Mouse (Mus musculus) adrenal gland, postnatal 36 days (tissue): Measurements from ENCODE around the gene Smad3. TPM values are rescaled to one million over a fixed set of nuclear protein-coding genes. Genes with fewer than 3 reads are reported as not detected.
A peak's percentile ranks its signal among the peaks of the same experiment; 100 is the strongest.

Experiments used
- DNase-seq, 2 experiments: peaks; one replicate each; pipeline ENCODE4 v3.0.0; 2021; ENCODE audit warnings: mixed read lengths in 1 of 2
- total RNA-seq, 2 experiments: library from RNA; stranded (reverse); gene quantifications; 2 replicates each; pipeline ENCODE4 v1.2.3; 2021

The Smad3 gene
- total RNA-seq, 2 experiments from 2014 or later: 28.6 to 48.3 TPM

- peak; percentile 46 to 70 for DNase-seq
Measured at GRCm38 (mm10) chr9:63664792-63665646, 92.8 kb downstream of the Smad3 start.

GRCm38 (mm10) chr9:63664300-63664745 is 93.5 kb downstream of the Smad3 start:
- peak; percentile 65 to 75 for DNase-seq

- no peak for DNase-seq
Measured at GRCm38 (mm10) chr9:63663222-63663621, 94.6 kb downstream of the Smad3 start.

DNA sequence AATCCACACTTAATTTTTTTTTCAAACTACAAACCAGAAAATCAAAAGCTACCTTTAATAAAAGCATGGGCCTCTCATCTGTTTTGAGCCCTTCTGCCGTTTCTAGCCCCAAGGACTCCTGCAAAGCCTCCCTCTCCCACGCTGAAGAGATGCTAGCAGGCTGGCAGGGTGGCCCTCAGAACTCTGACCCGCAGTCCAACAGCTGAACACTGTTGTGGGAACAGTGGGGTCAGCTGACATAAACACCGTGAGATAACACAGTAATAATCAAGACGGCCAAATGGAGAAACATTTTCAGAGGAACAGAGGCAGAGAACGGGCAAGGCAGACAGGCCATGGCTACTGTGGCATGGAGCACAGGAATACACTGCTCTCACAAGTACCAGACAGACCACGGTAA is 95.0 kb downstream of the Smad3 start:
- no peak for DNase-seq

GRCm38 (mm10) chr9:63660691-63661090 is 97.1 kb downstream of the Smad3 start:
- no peak for DNase-seq

DNA sequence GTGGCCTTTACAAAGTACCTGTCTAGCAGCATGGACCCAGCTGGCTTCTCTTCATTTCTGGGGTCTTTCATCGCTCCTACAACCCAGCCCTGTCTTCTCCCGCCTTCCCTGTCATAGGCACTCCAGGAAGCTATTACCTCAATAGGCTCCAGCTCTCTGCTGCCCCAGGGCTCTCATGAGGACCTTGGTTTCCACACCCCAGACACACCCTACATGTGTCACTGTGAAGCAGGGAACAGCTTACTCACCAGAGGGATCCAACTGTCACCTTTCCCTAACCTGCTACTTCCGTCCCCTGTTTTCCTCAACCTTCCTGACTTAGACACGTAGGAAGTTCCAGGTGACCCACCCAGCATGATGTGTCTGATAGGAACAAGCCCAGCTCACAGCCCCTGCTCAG is 97.7 kb downstream of the Smad3 start:
- DNase-seq: no peak

DNA sequence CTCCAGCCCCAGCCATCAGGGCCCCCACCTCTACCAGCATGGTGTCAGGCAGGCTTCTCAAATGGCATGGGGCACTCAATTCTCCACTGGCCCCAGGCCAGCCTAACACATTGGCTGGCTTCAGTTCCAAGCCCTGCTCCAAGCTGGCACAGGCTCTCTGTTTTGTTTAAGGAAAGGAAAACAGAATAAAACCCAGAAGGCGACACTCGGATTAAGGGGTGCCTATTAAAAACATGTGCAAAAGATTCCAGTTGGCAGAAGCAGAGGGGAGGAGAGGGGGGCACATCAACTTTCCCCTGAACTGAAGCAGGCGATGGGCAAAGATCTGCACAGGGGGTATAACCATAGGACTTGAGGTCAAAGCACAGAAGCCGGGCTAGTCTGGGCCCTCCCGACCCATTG is 98.8 kb downstream of the Smad3 start:
- peak in 1 of 2 experiments; percentile 42 for DNase-seq

DNA sequence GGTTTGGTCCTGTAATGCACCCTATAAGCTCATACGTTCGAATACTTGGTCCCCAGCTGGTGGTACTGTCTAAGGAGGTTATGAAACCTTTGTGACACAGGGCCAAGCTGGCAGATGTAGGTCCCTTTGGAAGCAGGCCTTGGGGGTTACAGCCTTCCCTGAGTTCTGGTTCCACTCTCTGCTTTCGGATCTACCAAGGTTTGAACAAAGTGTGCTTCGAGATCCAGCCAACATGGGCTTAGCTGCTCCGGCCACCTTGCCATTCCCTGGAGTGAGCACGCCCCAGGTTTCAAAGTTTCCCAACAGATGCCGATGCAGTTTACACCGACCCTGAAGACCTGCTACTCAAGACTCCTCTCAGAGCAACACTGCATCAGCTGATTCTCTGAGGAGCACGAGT is 99.4 kb downstream of the Smad3 start:
- DNase-seq: no peak

- DNase-seq: peak; percentile 40 to 57
Measured at GRCm38 (mm10) chr9:63657167-63657566, 100.6 kb downstream of the Smad3 start.

GRCm38 (mm10) chr9:63655092-63655491 is 102.7 kb downstream of the Smad3 start:
- DNase-seq: no peak

DNA sequence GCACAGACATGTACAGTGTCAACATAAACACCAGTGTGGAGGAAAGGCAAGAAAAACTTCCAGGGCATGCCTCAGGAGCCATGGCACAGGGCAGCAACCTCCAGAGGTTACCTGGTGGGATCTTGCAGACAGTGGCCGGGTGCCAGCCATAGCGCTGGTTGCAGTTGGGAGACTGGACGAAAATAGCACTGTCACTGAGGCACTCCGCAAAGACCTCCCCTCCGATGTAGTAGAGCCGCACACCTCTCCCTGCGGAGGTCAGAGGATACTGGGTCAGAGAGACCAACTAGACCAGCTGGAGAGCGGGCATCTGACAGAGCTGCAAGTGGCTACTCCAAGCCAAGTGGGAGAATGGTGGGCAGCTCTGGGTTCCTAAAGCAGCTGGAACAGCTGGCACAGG is 103.2 kb downstream of the Smad3 start:
- no peak for DNase-seq

GRCm38 (mm10) chr9:63653666-63654065 is 104.1 kb downstream of the Smad3 start:
- DNase-seq: no peak

GRCm38 (mm10) chr9:63651594-63651993 is 106.2 kb downstream of the Smad3 start:
- no peak for DNase-seq

- DNase-seq: no peak
Measured at GRCm38 (mm10) chr9:63650905-63651304, 106.9 kb downstream of the Smad3 start.

DNA sequence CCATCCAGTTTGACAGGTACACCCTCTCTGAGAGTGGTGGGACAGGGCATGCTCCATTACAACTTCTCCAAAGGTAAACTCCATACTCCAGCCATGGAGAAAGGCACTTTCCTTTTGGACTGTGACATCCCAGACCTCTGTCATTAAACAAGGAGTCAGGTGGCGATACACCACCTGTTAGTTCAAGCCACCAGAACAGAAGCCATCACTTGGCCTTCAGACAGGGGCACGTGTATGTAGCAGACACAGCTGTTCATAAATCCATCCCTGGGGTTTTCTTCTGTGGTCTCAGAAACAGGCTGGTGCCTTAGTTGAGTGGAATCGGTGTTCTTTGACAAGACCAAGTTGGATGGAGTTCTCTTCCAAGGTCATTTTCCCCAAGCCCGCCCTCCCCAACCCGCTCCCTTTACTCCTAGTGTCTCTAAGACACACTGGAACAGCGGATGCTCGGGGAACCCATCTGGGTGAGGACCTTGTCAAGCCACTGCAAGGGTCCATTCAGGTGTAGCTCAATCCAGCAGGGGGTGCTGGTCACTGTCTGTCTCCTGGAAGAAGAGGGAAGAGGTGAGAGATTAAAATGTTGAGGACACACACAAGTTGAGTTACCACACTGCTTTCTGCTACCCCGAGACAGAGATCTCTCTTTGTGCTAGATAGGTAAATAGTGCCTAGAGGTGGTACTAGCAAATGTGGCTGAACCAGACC is 107.8 kb downstream of the Smad3 start:
- DNase-seq: peak; percentile 50 to 64

DNA sequence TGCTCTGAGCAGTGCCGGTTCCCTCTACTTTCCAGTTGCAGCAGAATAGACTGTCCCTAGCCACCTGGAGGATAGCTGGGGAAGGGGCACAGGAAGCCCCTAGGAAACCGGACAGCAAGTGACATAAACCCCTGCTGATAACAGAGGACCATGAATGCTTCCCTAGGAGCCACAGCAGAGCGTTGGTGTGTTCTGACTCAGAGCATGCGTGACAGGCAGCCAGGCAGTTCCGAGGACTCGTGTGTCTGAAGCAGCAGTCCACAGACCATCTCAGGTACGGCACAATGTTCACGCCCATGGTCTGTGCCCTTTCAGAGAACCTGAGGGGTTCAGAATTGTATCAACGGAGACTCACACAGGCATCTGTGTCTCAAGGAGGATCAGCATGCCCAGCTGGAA is 109.3 kb downstream of the Smad3 start:
- no peak for DNase-seq

- no peak for DNase-seq
Measured at GRCm38 (mm10) chr9:63647581-63648519, 109.9 kb downstream of the Smad3 start.

- DNase-seq: no peak
Measured at GRCm38 (mm10) chr9:63645084-63645483, 112.7 kb downstream of the Smad3 start.

DNA sequence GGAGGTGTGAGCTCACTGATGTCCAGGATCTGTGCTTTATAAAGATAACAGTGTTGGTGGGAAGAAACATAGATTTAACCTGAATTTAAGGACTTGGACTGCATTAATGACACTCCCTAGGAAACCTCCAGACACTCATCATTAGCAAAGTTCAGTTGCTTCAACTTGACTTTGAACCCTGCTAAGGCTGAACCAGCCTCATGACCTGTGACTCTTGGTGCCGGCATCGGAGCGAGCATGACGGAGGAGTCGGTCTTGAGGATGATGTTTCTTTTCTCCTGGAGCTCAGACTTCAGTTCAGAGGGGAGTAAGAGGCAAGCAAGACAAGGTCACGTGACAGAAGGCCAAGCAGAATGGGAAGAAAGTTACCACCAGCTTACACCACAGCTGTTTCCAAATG is 113.8 kb downstream of the Smad3 start:
- no peak for DNase-seq

GRCm38 (mm10) chr9:63641983-63642646 is 115.7 kb downstream of the Smad3 start:
- DNase-seq: no peak

GRCm38 (mm10) chr9:63636113-63636512 is 121.7 kb downstream of the Smad3 start:
- DNase-seq: no peak

- DNase-seq: no peak
Measured at GRCm38 (mm10) chr9:63633334-63633733, 124.5 kb downstream of the Smad3 start.
